Mouse (Mus musculus) ES-E14 (cell line): Measurements from ENCODE around the gene Lin7b. TPM values are rescaled to one million over a fixed set of nuclear protein-coding genes. Genes with fewer than 3 reads are reported as not detected.

Experiments
- DNase-seq: peaks from one replicate; pipeline ENCODE4 v3.0.0-alpha.2; 2013; ENCODE audit warnings: low read depth, low spot score
- H3K27ac ChIP-seq: 2 replicates; pipeline ENCODE4 v1.5.1; 2012; ENCODE audit warnings: low read depth, mild to moderate bottlenecking, low read length, moderate library complexity, mixed read lengths; ENCODE audit not compliant: poor library complexity, insufficient read depth, severe bottlenecking
- H3K36me3 ChIP-seq: 2 replicates; pipeline ENCODE4 v1.6.1; 2012; ENCODE audit warnings: mild to moderate bottlenecking, low read length, moderate library complexity, mixed read lengths; ENCODE audit not compliant: control insufficient read depth, poor library complexity, insufficient read depth, severe bottlenecking
- H3K4me1 ChIP-seq, 2 experiments: fragments of 150-350 bp in 1 of 2; sonication (generic) in 1 of 2; 2 replicates each; pipeline ENCODE4 v1.6.1; 2012; ENCODE audit warnings: low read length in 2 of 2, mild to moderate bottlenecking in 1 of 2, mixed read lengths in 1 of 2; ENCODE audit not compliant: control insufficient read depth in 2 of 2, insufficient read depth in 2 of 2, poor library complexity in 1 of 2
- H3K4me3 ChIP-seq, 2 experiments: fragments of 150-350 bp in 1 of 2; sonication (generic) in 1 of 2; 2 replicates each; pipeline ENCODE4 v1.5.1; 2012; ENCODE audit warnings: low read length in 2 of 2, low read depth in 1 of 2, mild to moderate bottlenecking in 1 of 2, mixed read lengths in 1 of 2; ENCODE audit not compliant: insufficient read depth in 1 of 2, poor library complexity in 1 of 2, severe bottlenecking in 1 of 2
- H3K9ac ChIP-seq: 2 replicates; pipeline ENCODE4 v1.6.1; 2012; ENCODE audit warnings: low read depth, mild to moderate bottlenecking, low read length, mixed read lengths; ENCODE audit not compliant: poor library complexity, insufficient read depth, severe bottlenecking
- H3K9me3 ChIP-seq: fragments of 150-350 bp; sonication (generic); 2 replicates; pipeline ENCODE4 v1.6.1; 2012; ENCODE audit warnings: low read depth, mild to moderate bottlenecking, low read length; ENCODE audit not compliant: control insufficient read depth, insufficient read depth
- CHD2 ChIP-seq: IDR thresholded peaks from 2 replicates; pipeline ENCODE4 v1.6.1; 2014; ENCODE audit warnings: mild to moderate bottlenecking, low read depth, low read length, inconsistent platforms
- HCFC1 ChIP-seq: IDR thresholded peaks from 2 replicates; pipeline ENCODE4 v1.6.1; 2012; ENCODE audit warnings: low read length, inconsistent platforms, borderline replicate concordance; ENCODE audit not compliant: insufficient read depth
- MAFK ChIP-seq: IDR thresholded peaks from 2 replicates; pipeline ENCODE4 v1.6.1; 2014; ENCODE audit warnings: mild to moderate bottlenecking, low read depth, low read length, inconsistent platforms; ENCODE audit not compliant: insufficient read depth
- ZC3H11A ChIP-seq: IDR thresholded peaks from 2 replicates; pipeline ENCODE4 v1.6.1; 2012; ENCODE audit warnings: low read depth, mild to moderate bottlenecking, inconsistent platforms, low read length, borderline replicate concordance
- ZNF384 ChIP-seq: IDR thresholded peaks from 2 replicates; pipeline ENCODE4 v1.6.1; 2012; ENCODE audit warnings: low read depth, low read length, inconsistent platforms
- in situ Hi-C, 2 experiments: fragments of 600-800 bp; cut with MboI; formaldehyde crosslinking; loops; one replicate each; pipeline ENCODE4 v1.15.1; 2025; ENCODE audit warnings: low sequenced_read_pairs in 2 of 2, inconsistent platforms in 1 of 2; ENCODE audit not compliant: unreplicated experiment in 2 of 2
- total RNA-seq: library from RNA; depleted of rRNA; stranded (reverse); fragments of 300-350 nt; gene quantifications from 2 replicates; pipeline ENCODE4 v1.2.3, GENCODE M21; 2012

Gene Lin7b
- total RNA-seq, 1 experiment = 5.6 TPM

GRCm38 (mm10) chr7:45343543-45343942, 26.8 kb downstream of the Lin7b start:
- DNase-seq = no peak
- H3K27ac ChIP-seq = no peak overlapping the region
- in situ Hi-C loops = no loop called here
- peaks cover 2 to 26% of the 10 kb centered on the region in 2 experiments; a peak in 3 of 4 replicates for H3K4me1 ChIP-seq
- H3K4me3 ChIP-seq = peak overlapping the region in 1 of 2 experiments; percentile 55; a peak in 3 of 4 replicates
- H3K9ac ChIP-seq = peak overlapping the region; percentile 30; the same call in 1 of the 2 replicates
- TF ChIP-seq CHD2 (no peak), ZNF384 (no peak), MAFK (no peak), ZC3H11A (no peak), HCFC1 (peak; percentile 53; the same call in 1 of the 2 replicates)
- no peaks in the 10 kb centered on the region for H3K9me3 ChIP-seq
- no peaks in the 10 kb centered on the region for H3K36me3 ChIP-seq

GRCm38 (mm10) chr7:45342081-45342480, 28.3 kb downstream of the Lin7b start:
- H3K4me1 ChIP-seq = peaks cover 1 to 38% of the 10 kb centered on the region in 2 experiments; a peak in 3 of 4 replicates
- in situ Hi-C loops = no loop called here
- no peak overlapping the region for H3K27ac ChIP-seq
- H3K9ac ChIP-seq = peak overlapping the region; percentile 51; the same call in 1 of the 2 replicates
- TF ChIP-seq ZNF384 (no peak), ZC3H11A (no peak), MAFK (no peak), CHD2 (no peak), HCFC1 (no peak)
- no peaks in the 10 kb centered on the region for H3K36me3 ChIP-seq
- H3K4me3 ChIP-seq = peak overlapping the region in 1 of 2 experiments; percentile 40; a peak in 2 of 4 replicates
- no peak for DNase-seq
- H3K9me3 ChIP-seq = no peaks in the 10 kb centered on the region

GRCm38 (mm10) chr7:45341303-45341702, 29.1 kb downstream of the Lin7b start:
- TF ChIP-seq CHD2 (no peak), ZC3H11A (no peak), HCFC1 (peak; percentile 45; the same call in 1 of the 2 replicates), ZNF384 (no peak), MAFK (no peak)
- Histone ChIP-seq H3K4me3 (peak overlapping the region; percentile 24 to 40; a peak in 2 of 4 replicates), H3K9me3 (no peaks in the 10 kb centered on the region), H3K4me1 (peaks cover 0 to 32% of the 10 kb centered on the region in 2 experiments; a peak in 3 of 4 replicates), H3K27ac (no peak overlapping the region), H3K9ac (no peak overlapping the region; the same call in 1 of the 2 replicates), H3K36me3 (no peaks in the 10 kb centered on the region)
- peak; percentile 90 for DNase-seq
- in situ Hi-C loops = no loop called here

- TF ChIP-seq HCFC1 (no peak), MAFK (no peak), ZNF384 (no peak), ZC3H11A (no peak), CHD2 (no peak)
- Histone ChIP-seq H3K4me1 (peaks cover 0 to 32% of the 10 kb centered on the region in 2 experiments; a peak in 3 of 4 replicates), H3K27ac (no peak overlapping the region), H3K9ac (peak overlapping the region; percentile 27; the same call in 1 of the 2 replicates), H3K4me3 (peak overlapping the region; percentile 24 to 40; a peak in 3 of 4 replicates), H3K9me3 (no peaks in the 10 kb centered on the region), H3K36me3 (no peaks in the 10 kb centered on the region)
- in situ Hi-C loops = no loop called here
- no peak for DNase-seq
Measured at GRCm38 (mm10) chr7:45340669-45341068, 29.7 kb downstream of the Lin7b start.

GRCm38 (mm10) chr7:45340066-45340442, 30.3 kb downstream of the Lin7b start:
- H3K4me1 ChIP-seq = peaks cover 0 to 35% of the 10 kb centered on the region in 2 experiments; a peak in 3 of 4 replicates

More at GRCm38 (mm10) chr7:45340066-45340442, 30.3 kb downstream of the Lin7b start:
- Histone ChIP-seq H3K9ac (peak overlapping the region; percentile 35), H3K4me3 (peak overlapping the region; percentile 22 to 61), H3K9me3 (no peaks in the 10 kb centered on the region), H3K36me3 (no peaks in the 10 kb centered on the region), H3K27ac (no peak overlapping the region)
- no peak for DNase-seq
- in situ Hi-C loops = no loop called here
- TF ChIP-seq ZNF384 (no peak), CHD2 (no peak), ZC3H11A (no peak), MAFK (no peak), HCFC1 (no peak)
